Mouse (Mus musculus) hindbrain, embryonic 12.5 days (tissue): ENCODE measurements around the gene Slc35a3. TPM values are rescaled to one million over a fixed set of nuclear protein-coding genes. Genes with fewer than 3 reads are reported as not detected.

Experiments
- ATAC-seq: fragments of 200-750 bp; cut with Nextera tagmentation; 2 replicates; pipeline ENCODE4 v1.8.0; 2017; ENCODE audit warnings: moderate TSS enrichment; ENCODE audit not compliant: low FRiP score
- H3K27ac ChIP-seq: fragments of 300-500 bp; sonication (generic); 2 replicates; pipeline ENCODE4 v1.5.1; 2016; ENCODE audit warnings: mild to moderate bottlenecking
- H3K27me3 ChIP-seq: fragments of 300-500 bp; sonication (generic); 2 replicates; pipeline ENCODE4 v1.6.1; 2016; ENCODE audit warnings: mild to moderate bottlenecking
- H3K36me3 ChIP-seq: fragments of 300-500 bp; sonication (generic); 2 replicates; pipeline ENCODE4 v1.6.1; 2016; ENCODE audit warnings: mild to moderate bottlenecking
- H3K4me1 ChIP-seq: fragments of 300-500 bp; sonication (generic); 2 replicates; pipeline ENCODE4 v1.6.1; 2016
- H3K4me2 ChIP-seq: fragments of 300-500 bp; sonication (generic); replicated peaks from 2 replicates; pipeline ENCODE4 v1.6.1; 2016; ENCODE audit warnings: mild to moderate bottlenecking
- H3K4me3 ChIP-seq: fragments of 300-500 bp; sonication (generic); 2 replicates; pipeline ENCODE4 v1.5.1; 2016; ENCODE audit warnings: mild to moderate bottlenecking
- H3K9ac ChIP-seq: fragments of 300-500 bp; sonication (generic); 2 replicates; pipeline ENCODE4 v1.6.1; 2016; ENCODE audit warnings: mild to moderate bottlenecking, moderate library complexity
- H3K9me3 ChIP-seq: fragments of 300-500 bp; sonication (generic); replicated peaks from 2 replicates; pipeline ENCODE4 v1.6.1; 2016; ENCODE audit warnings: mild to moderate bottlenecking
- WGBS: fragments of 180-500 bp; shearing (Covaris S2); methylation state at CpG from one replicate; pipeline ENCODE4 v1.1.7; 2016; 5-methylcytosine and 5-hydroxymethylcytosine counted together
- polyA plus RNA-seq: library from polyadenylated mRNA; unstranded; fragments of >200 nt; fragmentation: Nextera tagmentation; extraction: Ambion mirVana; gene quantifications from 2 replicates; pipeline ENCODE4 v1.2.1, GENCODE M21; 2016

Slc35a3 gene
- polyA plus RNA-seq, 1 experiment from 2014 or later = 10.7 TPM

GRCm38 (mm10) chr3:116652033-116652446 is 60.6 kb downstream of the Slc35a3 start:
- Histone ChIP-seq H3K4me3 (no peak overlapping the region), H3K36me3 (0 out of 2 replicates have a peak, but pooled peaks cover 5% of the 10 kb centered on the region), H3K9ac (no peak overlapping the region), H3K4me1 (0 out of 2 replicates have a peak, but pooled peaks cover 9% of the 10 kb centered on the region), H3K9me3 (no peaks in the 10 kb centered on the region), H3K4me2 (no peak overlapping the region), H3K27ac (no peak overlapping the region), H3K27me3 (no peaks in the 10 kb centered on the region)
- no peak for ATAC-seq
- WGBS = 76% methylated on average over 3 of the region's 3 CpGs

GRCm38 (mm10) chr3:116650698-116651097 is 61.9 kb downstream of the Slc35a3 start:
- Histone ChIP-seq H3K9me3 (no peaks in the 10 kb centered on the region), H3K4me3 (no peak overlapping the region), H3K27me3 (no peaks in the 10 kb centered on the region), H3K36me3 (peaks cover 12% of the 10 kb centered on the region), H3K27ac (no peak overlapping the region), H3K9ac (no peak overlapping the region), H3K4me2 (no peak overlapping the region), H3K4me1 (0 out of 2 replicates have a peak, but pooled peaks cover 9% of the 10 kb centered on the region)
- WGBS = 97% methylated on average over 9 of the region's 9 CpGs
- no peak for ATAC-seq

- H3K4me2 ChIP-seq = no peak overlapping the region
- no peak for ATAC-seq
- H3K9me3 ChIP-seq = no peaks in the 10 kb centered on the region
- H3K4me3 ChIP-seq = no peak overlapping the region
- no peaks in the 10 kb centered on the region for H3K27me3 ChIP-seq
- WGBS = 93% methylated on average over 7 of the region's 7 CpGs
- H3K36me3 ChIP-seq = peaks cover 27% of the 10 kb centered on the region
- no peak overlapping the region for H3K9ac ChIP-seq
- H3K4me1 ChIP-seq = 0 out of 2 replicates have a peak, but pooled peaks cover 7% of the 10 kb centered on the region
- H3K27ac ChIP-seq = no peak overlapping the region
Measured at GRCm38 (mm10) chr3:116648805-116649204, 63.8 kb downstream of the Slc35a3 start.

GRCm38 (mm10) chr3:116646387-116646786 is 66.2 kb downstream of the Slc35a3 start:
- Histone ChIP-seq H3K36me3 (peaks cover 47% of the 10 kb centered on the region), H3K4me2 (no peak overlapping the region), H3K27ac (no peak overlapping the region), H3K27me3 (no peaks in the 10 kb centered on the region), H3K9me3 (no peaks in the 10 kb centered on the region), H3K4me3 (no peak overlapping the region), H3K9ac (no peak overlapping the region), H3K4me1 (no peaks in the 10 kb centered on the region)
- 88% methylated on average over 1 of the region's 1 CpGs for WGBS
- ATAC-seq = no peak

GRCm38 (mm10) chr3:116642373-116642772 is 70.3 kb downstream of the Slc35a3 start:
- no peak overlapping the region for H3K27ac ChIP-seq
- H3K4me3 ChIP-seq = no peak overlapping the region
- ATAC-seq = no peak
- no peaks in the 10 kb centered on the region for H3K9me3 ChIP-seq
- no peaks in the 10 kb centered on the region for H3K27me3 ChIP-seq
- no peaks in the 10 kb centered on the region for H3K4me1 ChIP-seq
- H3K9ac ChIP-seq = no peak overlapping the region
- peaks cover 77% of the 10 kb centered on the region for H3K36me3 ChIP-seq
- WGBS = 97% methylated on average over 2 of the region's 2 CpGs
- H3K4me2 ChIP-seq = no peak overlapping the region

GRCm38 (mm10) chr3:116641811-116642371 is 70.7 kb downstream of the Slc35a3 start:
- peaks cover 80% of the 10 kb centered on the region for H3K36me3 ChIP-seq
- WGBS = 94% methylated on average over 6 of the region's 6 CpGs
- no peak for ATAC-seq

GRCm38 (mm10) chr3:116640024-116640423 is 72.6 kb downstream of the Slc35a3 start:
- H3K27me3 ChIP-seq = no peaks in the 10 kb centered on the region
- H3K36me3 ChIP-seq = peaks cover 85% of the 10 kb centered on the region
- no peak overlapping the region for H3K9ac ChIP-seq
- H3K4me3 ChIP-seq = no peak overlapping the region
- WGBS = 86% methylated on average over 1 of the region's 1 CpGs
- no peak overlapping the region for H3K4me2 ChIP-seq
- no peaks in the 10 kb centered on the region for H3K9me3 ChIP-seq
- H3K27ac ChIP-seq = no peak overlapping the region
- no peaks in the 10 kb centered on the region for H3K4me1 ChIP-seq
- no peak for ATAC-seq

More at GRCm38 (mm10) chr3:116641811-116642371, 70.7 kb downstream of the Slc35a3 start:
- Histone ChIP-seq H3K4me3 (no peak overlapping the region), H3K27ac (no peak overlapping the region), H3K27me3 (no peaks in the 10 kb centered on the region), H3K9ac (no peak overlapping the region), H3K4me1 (no peaks in the 10 kb centered on the region), H3K4me2 (no peak overlapping the region), H3K9me3 (no peaks in the 10 kb centered on the region)

- no peak for ATAC-seq
- no peak overlapping the region for H3K9ac ChIP-seq
- H3K4me2 ChIP-seq = no peak overlapping the region
- H3K27ac ChIP-seq = no peak overlapping the region
- no peak overlapping the region for H3K4me3 ChIP-seq
- H3K4me1 ChIP-seq = no peaks in the 10 kb centered on the region
- H3K9me3 ChIP-seq = no peaks in the 10 kb centered on the region
- H3K27me3 ChIP-seq = no peaks in the 10 kb centered on the region
- H3K36me3 ChIP-seq = peaks cover 89% of the 10 kb centered on the region
- 91% methylated on average over 7 of the region's 7 CpGs for WGBS
Measured at GRCm38 (mm10) chr3:116638572-116638971, 74.1 kb downstream of the Slc35a3 start.

- no peaks in the 10 kb centered on the region for H3K27me3 ChIP-seq
- WGBS = 94% methylated on average over 9 of the region's 9 CpGs
- no peak overlapping the region for H3K4me3 ChIP-seq
- no peak overlapping the region for H3K9ac ChIP-seq
- H3K4me2 ChIP-seq = no peak overlapping the region
- no peaks in the 10 kb centered on the region for H3K9me3 ChIP-seq
- H3K27ac ChIP-seq = no peak overlapping the region
- H3K36me3 ChIP-seq = peaks cover 87% of the 10 kb centered on the region
- H3K4me1 ChIP-seq = no peaks in the 10 kb centered on the region
- no peak for ATAC-seq
Measured at GRCm38 (mm10) chr3:116637693-116638476, 74.7 kb downstream of the Slc35a3 start.

- ATAC-seq = no peak
Measured at GRCm38 (mm10) chr3:116635799-116636198, 76.8 kb downstream of the Slc35a3 start.

GRCm38 (mm10) chr3:116634853-116635252 is 77.8 kb downstream of the Slc35a3 start:
- H3K4me2 ChIP-seq = no peak overlapping the region
- WGBS = 95% methylated on average over 8 of the region's 8 CpGs
- no peaks in the 10 kb centered on the region for H3K4me1 ChIP-seq

More at GRCm38 (mm10) chr3:116635799-116636198, 76.8 kb downstream of the Slc35a3 start:
- Histone ChIP-seq H3K27ac (no peak overlapping the region), H3K27me3 (no peaks in the 10 kb centered on the region), H3K4me2 (no peak overlapping the region), H3K9ac (no peak overlapping the region), H3K36me3 (peaks cover 82% of the 10 kb centered on the region), H3K4me1 (no peaks in the 10 kb centered on the region), H3K9me3 (no peaks in the 10 kb centered on the region), H3K4me3 (no peak overlapping the region)
- 74% methylated on average over 5 of the region's 5 CpGs for WGBS

GRCm38 (mm10) chr3:116634091-116634490 is 78.5 kb downstream of the Slc35a3 start:
- 95% methylated on average over 3 of the region's 3 CpGs for WGBS
- H3K4me1 ChIP-seq = no peaks in the 10 kb centered on the region
- no peak overlapping the region for H3K27ac ChIP-seq
- ATAC-seq = no peak
- no peak overlapping the region for H3K4me2 ChIP-seq
- H3K36me3 ChIP-seq = peaks cover 74% of the 10 kb centered on the region
- H3K27me3 ChIP-seq = no peaks in the 10 kb centered on the region
- H3K4me3 ChIP-seq = no peak overlapping the region
- H3K9ac ChIP-seq = no peak overlapping the region
- H3K9me3 ChIP-seq = no peaks in the 10 kb centered on the region

More at GRCm38 (mm10) chr3:116634853-116635252, 77.8 kb downstream of the Slc35a3 start:
- no peak for ATAC-seq
- Histone ChIP-seq H3K27ac (no peak overlapping the region), H3K4me3 (no peak overlapping the region), H3K27me3 (no peaks in the 10 kb centered on the region), H3K36me3 (peaks cover 82% of the 10 kb centered on the region), H3K9me3 (no peaks in the 10 kb centered on the region), H3K9ac (no peak overlapping the region)
